Mouse (Mus musculus): ENCODE measurements at regions not wholly inside any gene's neighbourhood (a gene's known extent, or its start where the extent isn't known, plus 50 kb on each side); places are given as distances from the start of the nearest gene placed in this dataset.

DNA sequence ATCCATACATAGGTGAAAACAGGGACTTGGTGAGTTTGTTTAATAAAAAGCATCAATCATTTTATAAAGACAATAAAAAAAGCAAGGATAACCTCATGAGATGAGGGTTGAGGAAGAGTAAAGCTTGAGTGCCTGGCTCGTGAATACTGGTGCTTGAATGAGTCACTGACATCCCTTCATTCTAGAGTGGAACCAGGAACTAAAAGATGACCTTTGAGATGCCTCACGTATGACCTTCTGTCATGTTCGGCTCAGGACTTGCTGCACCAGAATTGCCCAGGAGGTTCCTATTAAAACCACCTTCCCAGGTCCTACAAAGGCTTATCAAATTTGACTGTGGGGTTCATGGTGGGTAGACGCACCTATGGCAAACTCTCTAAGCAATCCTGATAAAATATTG, 61.5 kb upstream of the Elac2 start:
- CTCF ChIA-PET, result no interaction called here

DNA sequence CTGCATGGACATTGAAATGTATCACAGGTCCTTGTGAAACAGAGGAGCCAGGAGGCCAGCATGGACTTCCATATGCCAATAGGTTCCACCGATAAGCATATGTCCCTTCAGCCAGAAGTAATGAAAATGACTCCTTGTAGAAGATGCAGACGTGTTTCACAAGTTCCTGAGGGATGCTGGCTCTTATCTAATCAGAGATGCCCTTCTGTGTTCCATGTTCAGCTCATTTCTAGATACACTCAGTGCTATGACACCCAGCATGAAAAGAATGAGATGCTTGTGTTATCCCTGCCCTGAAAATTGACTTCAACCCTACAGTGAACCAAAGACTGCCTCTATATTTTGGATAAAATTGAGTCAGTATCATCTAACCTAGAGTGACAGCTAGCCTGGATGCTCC, 53.8 kb upstream of the Elac2 start:
- CTCF ChIA-PET, result no interaction called here

DNA sequence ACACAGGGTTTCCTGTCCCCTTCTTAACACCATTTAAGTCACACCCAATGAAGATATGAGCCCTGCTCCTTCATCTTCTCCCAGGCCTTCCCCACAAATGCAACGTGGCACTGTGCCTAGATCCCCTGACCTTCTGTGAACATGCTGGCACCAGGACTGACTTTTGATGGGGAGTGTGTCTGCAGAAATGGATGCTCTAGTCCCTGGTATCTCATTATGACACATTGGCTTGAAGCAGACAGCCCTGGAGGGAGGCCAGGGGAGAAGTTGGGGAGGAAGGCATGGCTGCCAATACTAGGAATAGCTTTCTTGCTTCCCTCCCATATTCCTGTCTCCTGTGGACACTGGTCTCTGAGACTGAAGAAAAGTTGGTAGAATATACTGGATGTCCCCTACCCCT, 52.9 kb upstream of the Elac2 start:
- CTCF ChIA-PET, result no interaction called here

Measured in spleen, embryonic (tissue).